Mouse (Mus musculus) right cerebral cortex, postnatal 25 days (tissue): ENCODE measurements around the gene Ralb.

ENCODE experiments used
- DNase-seq: peaks from one replicate; pipeline ENCODE4 v3.0.0; 2022

Gene Ralb

GRCm38 (mm10) chr1:119443591-119444350 is 60.8 kb downstream of the Ralb start:
- no peak for DNase-seq

- no peak for DNase-seq
Observed at GRCm38 (mm10) chr1:119442901-119443300, 61.7 kb downstream of the Ralb start.

- DNase-seq, result no peak
Observed at GRCm38 (mm10) chr1:119438105-119438637, 66.4 kb downstream of the Ralb start.

- DNase-seq, result no peak
Observed at GRCm38 (mm10) chr1:119437401-119437800, 67.2 kb downstream of the Ralb start.

GRCm38 (mm10) chr1:119424141-119424860 is 80.3 kb downstream of the Ralb start:
- DNase-seq, result no peak

- peak; percentile 48 for DNase-seq
Observed at GRCm38 (mm10) chr1:119423510-119423909, 81.1 kb downstream of the Ralb start.

GRCm38 (mm10) chr1:119422460-119423015 is 82.1 kb downstream of the Ralb start:
- DNase-seq, result no peak

- DNase-seq, result peak; percentile 68
Observed at GRCm38 (mm10) chr1:119421576-119422421, 82.8 kb downstream of the Ralb start, which contains the start of gene Inhbb. Gene Inhbb (minus strand): TSS chr1:119422248.

- DNase-seq, result peak; percentile 36
Observed at GRCm38 (mm10) chr1:119420984-119421575, 83.5 kb downstream of the Ralb start.
